Comparison of ENCODE assay signal across 17 mouse cellular contexts in genomic region chr5:148267446-148267845, GRCm38 (mm10).
DNase-seq lines count a peak whose midpoint lies in the region; ATAC-seq and TF ChIP-seq lines count a peak whose summit lies in the region.
"Had no signal": no experiment of that assay in that cellular context is flagged by ENCODE, and none has a peak within 500 bp of the region (broad histone marks: within the 10 kb centered on the region; RNA-seq: fewer than 3 reads in every experiment).

No protein-coding gene starts in this region.

- H3K27ac ChIP-seq in heart, embryonic 15.5 days = peak overlapping the region; percentile 97
- H3K27ac ChIP-seq in midbrain, postnatal 0 days (ENCODE audit: low read depth, low read length) = no peak overlapping the region
- H3K27ac ChIP-seq: embryonic facial prominence, embryonic 13.5 days; liver, embryonic 14.5 days; midbrain, embryonic 15.5 days; neural tube, embryonic 15.5 days had no signal

- no peaks in the 10 kb centered on the region for H3K9me3 ChIP-seq in heart, embryonic 15.5 days (replicated peaks)
- no peaks in the 10 kb centered on the region for H3K9me3 ChIP-seq in midbrain, postnatal 0 days (ENCODE audit: low read length)
- H3K9me3 ChIP-seq: midbrain, embryonic 15.5 days; neural tube, embryonic 15.5 days had no signal

- H3K4me2 ChIP-seq in heart, embryonic 15.5 days = peak overlapping the region; percentile 78
- no peak overlapping the region for H3K4me2 ChIP-seq in midbrain, postnatal 0 days (ENCODE audit: low read depth, low read length, poor library complexity, severe bottlenecking)
- H3K4me2 ChIP-seq: embryonic facial prominence, embryonic 13.5 days had no signal

- peak overlapping the region; percentile 70; the same call in 1 of the 2 replicates for H3K4me3 ChIP-seq in heart, embryonic 15.5 days
- H3K4me3 ChIP-seq in midbrain, postnatal 0 days (ENCODE audit: low read depth, low read length) = no peak overlapping the region
- H3K4me3 ChIP-seq: embryonic facial prominence, embryonic 13.5 days; midbrain, embryonic 15.5 days; neural tube, embryonic 15.5 days had no signal

- intact Hi-C loops in left cerebral cortex, postnatal 10 days (cut with DNase I) = no loop called here

- H3K4me1 ChIP-seq in heart, embryonic 15.5 days (replicated peaks) = peaks cover 27% of the 10 kb centered on the region
- H3K4me1 ChIP-seq in midbrain, postnatal 0 days (ENCODE audit: insufficient read depth, low read length) = peaks cover 2% of the 10 kb centered on the region; the same call in 1 of the 2 replicates

- WGBS in heart, embryonic 15.5 days = 54% methylated on average over 4 of the region's 4 CpGs
- WGBS in midbrain, postnatal 0 days = 70% methylated on average over 4 of the region's 4 CpGs

- H3K9ac ChIP-seq in heart, embryonic 15.5 days = peak overlapping the region; percentile 66; the same call in 1 of the 2 replicates
- no peak overlapping the region for H3K9ac ChIP-seq in midbrain, postnatal 0 days (replicated peaks; ENCODE audit: low read length, poor library complexity, severe bottlenecking)
- H3K9ac ChIP-seq: embryonic facial prominence, embryonic 13.5 days; liver, embryonic 14.5 days; midbrain, embryonic 15.5 days; neural tube, embryonic 15.5 days had no signal

- H3K36me3 ChIP-seq in heart, embryonic 15.5 days = no peaks in the 10 kb centered on the region
- no peaks in the 10 kb centered on the region for H3K36me3 ChIP-seq in midbrain, postnatal 0 days (ENCODE audit: insufficient read depth, low read length)
- H3K36me3 ChIP-seq: embryonic facial prominence, embryonic 13.5 days; midbrain, embryonic 15.5 days; neural tube, embryonic 15.5 days had no signal

- ATAC-seq in heart, embryonic 15.5 days (replicated peaks; ENCODE audit: insufficient number of reproducible peaks, insufficient read depth, low FRiP score, low read depth) = no peak
- no peak for ATAC-seq in midbrain, postnatal 0 days (ENCODE audit: low FRiP score)
- ATAC-seq: forebrain, embryonic 14.5 days; hindbrain, embryonic 16.5 days; midbrain, embryonic 15.5 days had no signal

- no peak for TF ChIP-seq CTCF in midbrain, postnatal 0 days (IDR thresholded peaks at IDR 0.05)

- peak; percentile 6 for DNase-seq in lung, postnatal 14 days
- no peak for DNase-seq in lung, postnatal 10 days
- DNase-seq in ZHBTc4 (ENCODE audit: low read depth, low spot score) = peak; percentile 81
- DNase-seq in midbrain, postnatal 0 days (ENCODE audit: low spot score) = no peak
- no peak for DNase-seq in left cerebral cortex, postnatal 10 days (ENCODE audit: extremely low spot score in 1 of 2, low spot score in 2 of 2)
- no peak for DNase-seq in layer of hippocampus, adult 9-10 months (ENCODE audit: low spot score)
- DNase-seq: cerebellum, adult 9-10 months; gastrocnemius, postnatal 14 days; kidney, adult 11 months; spleen, adult 18-20 months had no signal

- no peaks in the 10 kb centered on the region for H3K27me3 ChIP-seq in heart, embryonic 15.5 days
- H3K27me3 ChIP-seq in midbrain, postnatal 0 days (ENCODE audit: insufficient read depth, low read length) = no peaks in the 10 kb centered on the region
- H3K27me3 ChIP-seq: midbrain, embryonic 15.5 days; neural tube, embryonic 15.5 days had no signal

Comparison
In these comparisons a context has a peak if more than half of its experiments do, and no peak if none do; other contexts are left out.
1. DNase-seq: peak in lung, postnatal 14 days (single experiment) and ZHBTc4 (single experiment); none in lung, postnatal 10 days (single experiment), midbrain, postnatal 0 days (single experiment), left cerebral cortex, postnatal 10 days (0 of 2) and layer of hippocampus, adult 9-10 months (single experiment).